Mouse (Mus musculus) limb, embryonic 13.5 days (tissue): ENCODE results near the gene Fam3b. TPM values are rescaled to one million over a fixed set of nuclear protein-coding genes. Genes with fewer than 3 reads are reported as not detected.

ENCODE experiments used
- ATAC-seq: fragments of 200-750 bp; cut with Nextera tagmentation; 2 replicates; pipeline ENCODE4 v1.8.0; 2017; ENCODE audit warnings: low read depth, moderate number of reproducible peaks, moderate TSS enrichment; ENCODE audit not compliant: low FRiP score
- H3K27ac ChIP-seq: fragments of 300-500 bp; sonication (generic); 2 replicates; pipeline ENCODE4 v1.5.1; 2015; ENCODE audit warnings: inconsistent platforms, mild to moderate bottlenecking, moderate library complexity
- H3K27me3 ChIP-seq: fragments of 300-500 bp; sonication (generic); 2 replicates; pipeline ENCODE4 v1.6.1; 2015; ENCODE audit warnings: mild to moderate bottlenecking, inconsistent platforms
- H3K36me3 ChIP-seq: fragments of 300-500 bp; sonication (generic); 2 replicates; pipeline ENCODE4 v1.6.1; 2015; ENCODE audit warnings: inconsistent platforms, mild to moderate bottlenecking, moderate library complexity
- H3K4me1 ChIP-seq: fragments of 300-500 bp; sonication (generic); 2 replicates; pipeline ENCODE4 v1.6.1; 2015; ENCODE audit warnings: inconsistent platforms
- H3K4me2 ChIP-seq: fragments of 300-500 bp; sonication (generic); replicated peaks from 2 replicates; pipeline ENCODE4 v1.6.1; 2015; ENCODE audit warnings: inconsistent platforms, mild to moderate bottlenecking, moderate library complexity
- H3K4me3 ChIP-seq: fragments of 300-500 bp; sonication (generic); 2 replicates; pipeline ENCODE4 v1.5.1; 2015; ENCODE audit warnings: moderate library complexity, mild to moderate bottlenecking, inconsistent platforms
- H3K9ac ChIP-seq: fragments of 300-500 bp; sonication (generic); 2 replicates; pipeline ENCODE4 v1.6.1; 2015; ENCODE audit warnings: mild to moderate bottlenecking, inconsistent platforms
- H3K9me3 ChIP-seq: fragments of 300-500 bp; sonication (generic); 2 replicates; pipeline ENCODE4 v1.6.1; 2016; ENCODE audit warnings: inconsistent platforms
- WGBS: fragments of 180-500 bp; shearing (Covaris S2); methylation state at CpG from one replicate; pipeline ENCODE4 v1.1.7; 2015; 5-methylcytosine and 5-hydroxymethylcytosine counted together
- polyA plus RNA-seq: library from polyadenylated mRNA; unstranded; fragments of >200 nt; fragmentation: Nextera tagmentation; extraction: Ambion mirVana; gene quantifications from 2 replicates; pipeline ENCODE4 v1.2.1, GENCODE M21; 2015

Gene Fam3b
- polyA plus RNA-seq, 1 experiment from 2014 or later: not detected

DNA sequence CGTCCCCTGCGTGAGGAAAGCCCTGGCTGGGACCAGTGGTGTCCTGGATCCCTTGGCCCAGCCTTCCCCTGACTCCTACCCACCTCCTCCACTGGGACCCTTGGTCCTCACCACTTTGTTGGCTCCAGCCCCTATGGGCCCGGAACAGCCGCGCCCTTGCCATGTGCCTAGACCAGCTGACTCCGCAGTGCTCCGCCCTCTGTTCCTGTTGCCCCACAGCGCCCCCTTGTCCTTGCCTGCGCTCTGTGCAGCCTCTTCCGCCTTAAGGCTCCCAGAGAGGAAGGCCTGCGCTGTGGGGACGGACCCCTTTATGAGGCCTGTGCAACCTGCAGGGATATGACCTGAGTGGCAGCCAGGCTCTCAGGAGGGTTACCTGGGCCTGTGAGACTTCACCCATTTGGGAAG lies 2.3 kb downstream of the Fam3b start:
- no peak for ATAC-seq
- H3K9me3 ChIP-seq: no peaks in the 10 kb centered on the region
- 85% methylated on average over 12 of the region's 12 CpGs for WGBS
- H3K36me3 ChIP-seq: no peaks in the 10 kb centered on the region
- no peak overlapping the region for H3K4me2 ChIP-seq
- H3K27me3 ChIP-seq: no peaks in the 10 kb centered on the region
- no peaks in the 10 kb centered on the region for H3K4me1 ChIP-seq
- H3K4me3 ChIP-seq: no peak overlapping the region
- H3K27ac ChIP-seq: no peak overlapping the region
- no peak overlapping the region for H3K9ac ChIP-seq

DNA sequence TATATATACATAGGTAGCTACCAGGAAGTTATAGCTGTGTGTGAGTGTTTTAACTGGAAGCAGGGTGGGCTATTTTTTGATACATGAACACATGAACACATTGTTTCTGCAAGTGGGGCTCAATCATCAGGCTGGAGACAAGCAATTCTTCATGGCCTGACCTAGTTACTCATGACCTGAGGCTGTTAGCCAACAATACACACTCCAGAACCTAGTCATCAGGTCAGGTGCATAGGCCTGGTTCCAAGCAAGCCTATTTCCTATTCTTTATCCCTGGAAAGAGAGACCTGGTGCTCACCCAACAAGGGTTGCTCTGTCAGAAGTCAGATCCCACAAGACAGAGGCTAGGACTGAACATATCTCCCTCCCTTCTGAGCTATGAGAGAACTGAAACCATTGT lies 3.1 kb downstream of the Fam3b start:
- Histone ChIP-seq H3K9ac (no peak overlapping the region), H3K27ac (no peak overlapping the region), H3K27me3 (no peaks in the 10 kb centered on the region), H3K9me3 (no peaks in the 10 kb centered on the region), H3K36me3 (no peaks in the 10 kb centered on the region), H3K4me2 (no peak overlapping the region), H3K4me1 (no peaks in the 10 kb centered on the region), H3K4me3 (no peak overlapping the region)
- no peak for ATAC-seq

DNA sequence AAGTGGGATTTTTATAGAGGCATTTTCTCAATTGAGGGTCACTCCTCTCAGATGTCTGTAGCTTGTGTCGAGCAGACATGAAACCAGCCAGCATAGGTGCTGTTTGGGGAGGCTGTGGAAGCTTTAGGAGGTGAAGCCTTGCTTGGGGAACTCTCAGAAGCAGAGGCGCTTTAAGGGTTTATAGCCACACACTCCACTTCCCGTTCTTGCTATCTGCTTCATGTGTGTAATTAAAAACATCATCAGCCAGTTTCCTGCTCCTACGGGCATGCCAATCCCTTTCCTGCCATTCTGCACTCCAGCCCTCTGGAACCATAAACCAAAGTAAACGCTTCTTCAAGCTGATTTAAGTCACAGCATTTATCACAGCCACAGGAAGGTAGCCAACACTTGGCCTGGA lies 3.8 kb downstream of the Fam3b start:
- no peak for ATAC-seq
- Histone ChIP-seq H3K4me1 (no peaks in the 10 kb centered on the region), H3K4me3 (no peak overlapping the region), H3K4me2 (no peak overlapping the region), H3K9ac (no peak overlapping the region), H3K36me3 (no peaks in the 10 kb centered on the region), H3K9me3 (no peaks in the 10 kb centered on the region), H3K27me3 (no peaks in the 10 kb centered on the region), H3K27ac (no peak overlapping the region)
- 13% methylated on average over 5 of the region's 5 CpGs for WGBS

- Histone ChIP-seq H3K36me3 (no peaks in the 10 kb centered on the region), H3K9ac (no peak overlapping the region), H3K27ac (no peak overlapping the region), H3K4me2 (no peak overlapping the region), H3K27me3 (no peaks in the 10 kb centered on the region), H3K9me3 (no peaks in the 10 kb centered on the region), H3K4me3 (no peak overlapping the region), H3K4me1 (no peaks in the 10 kb centered on the region)
- ATAC-seq: no peak
These were observed 6.8 kb downstream of the Fam3b start for GRCm38 (mm10) chr16:97507783-97508182.

- 77% methylated on average over 3 of the region's 3 CpGs for WGBS
- Histone ChIP-seq H3K4me1 (no peaks in the 10 kb centered on the region), H3K27me3 (no peaks in the 10 kb centered on the region), H3K4me2 (no peak overlapping the region), H3K4me3 (no peak overlapping the region), H3K9me3 (no peaks in the 10 kb centered on the region), H3K36me3 (no peaks in the 10 kb centered on the region), H3K27ac (no peak overlapping the region), H3K9ac (no peak overlapping the region)
- ATAC-seq: no peak
These were observed 9.8 kb downstream of the Fam3b start for GRCm38 (mm10) chr16:97504793-97505192.

- H3K9me3 ChIP-seq: no peaks in the 10 kb centered on the region
- no peaks in the 10 kb centered on the region for H3K4me1 ChIP-seq
- no peaks in the 10 kb centered on the region for H3K27me3 ChIP-seq
- no peak overlapping the region for H3K9ac ChIP-seq
- H3K4me2 ChIP-seq: no peak overlapping the region
- H3K27ac ChIP-seq: no peak overlapping the region
- ATAC-seq: no peak
- H3K36me3 ChIP-seq: no peaks in the 10 kb centered on the region
- WGBS: 80% methylated on average over 3 of the region's 3 CpGs
- H3K4me3 ChIP-seq: no peak overlapping the region
These were observed 10.8 kb downstream of the Fam3b start for GRCm38 (mm10) chr16:97503849-97504248.

DNA sequence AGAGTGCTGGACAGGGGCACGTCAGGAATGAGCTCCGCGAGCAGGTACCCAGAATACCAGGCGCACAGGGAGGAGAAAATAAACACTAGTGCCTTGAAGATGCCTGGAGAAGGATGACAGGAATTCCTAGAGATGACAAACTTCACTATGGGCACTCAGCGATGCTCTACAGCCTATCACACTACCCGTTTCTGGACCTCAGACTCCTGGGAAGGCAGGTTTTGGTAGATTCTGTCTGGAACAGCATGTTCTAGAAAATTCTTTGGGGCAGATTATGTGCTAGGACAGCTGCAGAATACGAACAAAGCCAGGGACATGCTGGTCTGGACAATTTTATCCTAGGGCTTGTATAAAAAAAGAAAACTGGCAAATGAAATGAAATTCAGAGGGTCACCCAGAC lies 13.7 kb downstream of the Fam3b start:
- ATAC-seq: no peak
- H3K9me3 ChIP-seq: no peaks in the 10 kb centered on the region
- 87% methylated on average over 7 of the region's 7 CpGs for WGBS
- H3K4me1 ChIP-seq: no peaks in the 10 kb centered on the region
- no peak overlapping the region for H3K27ac ChIP-seq
- H3K27me3 ChIP-seq: no peaks in the 10 kb centered on the region
- H3K4me3 ChIP-seq: no peak overlapping the region
- H3K4me2 ChIP-seq: no peak overlapping the region
- H3K36me3 ChIP-seq: no peaks in the 10 kb centered on the region
- no peak overlapping the region for H3K9ac ChIP-seq

DNA sequence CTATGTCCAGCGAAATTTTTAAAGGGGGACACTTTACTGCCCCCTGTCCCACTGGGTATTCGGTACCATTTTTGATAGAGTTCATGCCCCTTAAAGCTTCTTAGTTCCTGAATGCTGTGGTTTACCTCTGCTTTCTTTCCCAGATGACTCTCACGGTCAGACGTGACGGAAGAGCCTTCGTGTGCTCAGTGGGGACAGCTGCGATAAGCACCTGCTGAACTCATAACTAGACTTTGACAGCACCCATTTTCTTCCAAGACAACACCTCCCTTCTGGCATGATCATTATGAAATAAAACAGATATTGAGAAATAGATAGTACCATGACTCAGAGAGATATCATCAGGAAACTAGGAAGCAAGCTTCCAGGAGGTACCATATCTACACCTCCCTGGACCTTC lies 15.2 kb downstream of the Fam3b start:
- WGBS: 88% methylated on average over 7 of the region's 7 CpGs
- no peak for ATAC-seq
- no peaks in the 10 kb centered on the region for H3K36me3 ChIP-seq

GRCm38 (mm10) chr16:97498139-97498538 lies 16.5 kb downstream of the Fam3b start:
- Histone ChIP-seq H3K4me1 (no peaks in the 10 kb centered on the region), H3K27ac (no peak overlapping the region), H3K36me3 (no peaks in the 10 kb centered on the region), H3K4me2 (no peak overlapping the region), H3K4me3 (no peak overlapping the region), H3K9ac (no peak overlapping the region), H3K27me3 (no peaks in the 10 kb centered on the region), H3K9me3 (no peaks in the 10 kb centered on the region)
- no peak for ATAC-seq
- 89% methylated on average over 3 of the region's 3 CpGs for WGBS

More for the DNA sequence above, 15.2 kb downstream of the Fam3b start:
- no peak overlapping the region for H3K27ac ChIP-seq
- no peaks in the 10 kb centered on the region for H3K4me1 ChIP-seq
- no peaks in the 10 kb centered on the region for H3K27me3 ChIP-seq
- no peaks in the 10 kb centered on the region for H3K9me3 ChIP-seq
- H3K4me2 ChIP-seq: no peak overlapping the region
- H3K9ac ChIP-seq: no peak overlapping the region
- no peak overlapping the region for H3K4me3 ChIP-seq

DNA sequence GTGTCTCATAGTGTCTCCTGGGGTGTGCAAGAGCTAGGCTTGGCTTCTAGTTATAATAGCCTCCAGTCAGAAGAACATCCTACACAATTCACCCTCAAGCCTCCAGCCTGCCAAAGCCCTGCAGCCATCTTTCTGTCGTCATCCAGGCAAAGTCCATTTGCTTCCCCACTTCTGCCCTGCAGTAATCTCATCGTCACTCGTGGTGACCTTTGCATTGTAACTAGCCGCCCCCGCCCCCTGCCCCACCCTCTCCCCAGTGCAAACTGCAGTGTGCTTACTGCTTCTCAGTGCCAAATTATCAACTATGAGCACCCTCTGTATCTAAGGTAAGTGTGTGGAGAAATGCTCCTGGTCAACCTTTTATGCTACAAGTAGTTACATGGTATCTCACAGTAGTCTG lies 16.9 kb downstream of the Fam3b start:
- no peak for ATAC-seq
- Histone ChIP-seq H3K27ac (no peak overlapping the region), H3K9me3 (no peaks in the 10 kb centered on the region), H3K27me3 (no peaks in the 10 kb centered on the region), H3K4me3 (no peak overlapping the region), H3K9ac (no peak overlapping the region), H3K36me3 (no peaks in the 10 kb centered on the region), H3K4me1 (no peaks in the 10 kb centered on the region), H3K4me2 (no peak overlapping the region)
- 52% methylated on average over 5 of the region's 5 CpGs for WGBS

DNA sequence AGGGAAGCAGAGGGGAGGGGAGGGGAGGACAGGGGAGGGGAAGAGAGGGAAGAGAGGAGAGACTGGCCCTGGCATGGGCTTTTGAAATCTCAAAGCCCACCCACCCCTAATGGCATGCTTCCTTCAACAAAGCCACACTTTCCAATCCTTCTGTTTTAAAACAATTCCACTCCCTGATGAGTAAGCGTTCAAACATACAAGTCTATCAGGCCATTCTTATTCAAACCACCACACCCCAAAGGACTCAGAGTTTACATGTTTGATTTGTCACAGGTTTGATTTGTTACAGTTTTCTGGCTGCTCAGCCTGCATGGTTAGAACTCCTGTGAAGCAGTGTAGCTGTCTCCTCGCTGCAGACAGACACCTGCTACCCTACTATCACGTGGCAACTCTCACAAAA lies 18.6 kb downstream of the Fam3b start:
- no peak overlapping the region for H3K9ac ChIP-seq
- H3K27me3 ChIP-seq: no peaks in the 10 kb centered on the region
- H3K4me3 ChIP-seq: no peak overlapping the region
- no peak overlapping the region for H3K27ac ChIP-seq
- no peak for ATAC-seq
- H3K36me3 ChIP-seq: no peaks in the 10 kb centered on the region
- 62% methylated on average over 3 of the region's 3 CpGs for WGBS
- no peak overlapping the region for H3K4me2 ChIP-seq
- H3K9me3 ChIP-seq: no peaks in the 10 kb centered on the region
- no peaks in the 10 kb centered on the region for H3K4me1 ChIP-seq

- Histone ChIP-seq H3K36me3 (no peaks in the 10 kb centered on the region), H3K9ac (no peak overlapping the region), H3K27ac (no peak overlapping the region), H3K4me1 (0 out of 2 replicates have a peak, but pooled peaks cover 3% of the 10 kb centered on the region), H3K9me3 (no peaks in the 10 kb centered on the region), H3K4me2 (no peak overlapping the region), H3K27me3 (0 out of 2 replicates have a peak, but pooled peaks cover 2% of the 10 kb centered on the region), H3K4me3 (no peak overlapping the region)
- no peak for ATAC-seq
- 78% methylated on average over 1 of the region's 1 CpGs for WGBS
These were observed 22.2 kb downstream of the Fam3b start for GRCm38 (mm10) chr16:97492369-97492768.

GRCm38 (mm10) chr16:97478655-97479054 lies 36.0 kb downstream of the Fam3b start:
- Histone ChIP-seq H3K4me1 (no peaks in the 10 kb centered on the region), H3K9me3 (no peaks in the 10 kb centered on the region), H3K4me2 (no peak overlapping the region), H3K9ac (no peak overlapping the region), H3K27me3 (no peaks in the 10 kb centered on the region), H3K36me3 (no peaks in the 10 kb centered on the region), H3K27ac (no peak overlapping the region), H3K4me3 (no peak overlapping the region)
- no peak for ATAC-seq
- 74% methylated on average over 2 of the region's 2 CpGs for WGBS
